ENCODE assay signal across 8 mouse cellular contexts in the genomic region with DNA sequence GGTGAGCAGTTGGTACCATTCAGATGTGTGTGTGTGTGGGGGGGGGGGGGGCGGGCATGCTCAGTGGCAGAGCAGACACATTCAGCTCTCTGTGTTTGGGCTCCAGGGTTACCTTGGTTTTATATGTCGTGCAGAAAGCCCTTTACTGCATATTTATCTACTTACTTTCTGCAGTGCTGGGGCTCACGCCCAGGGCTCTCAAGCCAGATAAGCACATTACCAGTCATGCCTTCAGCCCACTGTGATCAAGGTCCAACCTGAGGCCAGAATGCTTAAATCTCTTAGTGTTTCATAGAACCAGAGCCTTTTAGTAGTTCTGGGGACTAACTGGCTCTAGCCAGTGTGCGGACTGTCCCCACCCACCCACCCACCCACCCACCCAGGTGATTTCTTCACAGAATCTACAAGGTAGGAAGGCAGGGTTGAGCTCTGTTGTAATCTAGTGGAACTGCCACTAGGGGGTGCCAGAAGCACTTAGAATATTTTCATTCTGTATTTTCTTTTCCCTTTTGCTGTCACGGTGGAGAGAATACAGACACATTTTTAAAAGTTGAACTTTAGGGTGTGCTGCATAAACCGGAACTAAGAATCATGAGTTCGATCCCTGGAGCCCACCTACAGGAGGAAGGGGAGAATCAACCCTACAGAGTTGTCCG.
DNase-seq lines count a peak whose midpoint lies in the region; ATAC-seq and TF ChIP-seq lines count a peak whose summit lies in the region.

No protein-coding gene starts in this region.

- no peaks in the 10 kb centered on the region for H3K9me3 ChIP-seq in heart, embryonic 16.5 days (replicated peaks; ENCODE audit: control insufficient read depth, low read length)

- H3K4me2 ChIP-seq in heart, embryonic 16.5 days (ENCODE audit: low read depth, low read length), result peak overlapping the region; percentile 48

- no peak overlapping the region for H3K9ac ChIP-seq in heart, embryonic 16.5 days (ENCODE audit: low read length)

- ATAC-seq in heart, embryonic 16.5 days (replicated peaks; ENCODE audit: extremely low read depth, insufficient read depth, low FRiP score), result 0 out of 2 replicates have a peak, but pooled peaks have one; percentile 7
- peak; percentile 75 for ATAC-seq in megakaryocyte-erythroid progenitor cell, adult 5-6 weeks (replicated peaks; ENCODE audit: low FRiP score, low TSS enrichment, poor library complexity, severe bottlenecking)

- H3K27ac ChIP-seq in heart, embryonic 16.5 days (ENCODE audit: low read length), result peak overlapping the region; percentile 47
- H3K27ac ChIP-seq in thymus, adult 2 months (ENCODE audit: control insufficient read depth, insufficient read depth, low read length), result no peak overlapping the region

- 0 out of 2 replicates have a peak overlapping the region, but pooled peaks have one; percentile 5 for H3K4me3 ChIP-seq in heart, embryonic 16.5 days (ENCODE audit: low read length)
- H3K4me3 ChIP-seq in thymus, adult 2 months (ENCODE audit: control insufficient read depth, insufficient read depth, low read length), result no peak overlapping the region; the same call in 1 of the 2 replicates

- no peak for TF ChIP-seq CTCF in thymus, adult 2 months (IDR thresholded peaks at IDR 0.05; ENCODE audit: borderline replicate concordance, control insufficient read depth, extremely low read depth, insufficient read depth, low read length, poor library complexity)

- WGBS in heart, embryonic 16.5 days, result 49% methylated on average over 8 of the region's 8 CpGs
- WGBS in thymus, adult 2 months, result 50% methylated on average over 8 of the region's 8 CpGs

- peaks cover 5% of the 10 kb centered on the region; the same call in 1 of the 2 replicates for H3K4me1 ChIP-seq in heart, embryonic 16.5 days (ENCODE audit: control insufficient read depth, insufficient read depth, low read length)
- no peaks in the 10 kb centered on the region for H3K4me1 ChIP-seq in thymus, adult 2 months (replicated peaks; ENCODE audit: control insufficient read depth, insufficient read depth, low read length)

- peak; percentile 72 for DNase-seq in cerebellum, adult 9-10 months
- DNase-seq in cerebellum, adult 9-11 months, result no peak
- DNase-seq in 416B (ENCODE audit: low read depth), result peak; percentile 79
- DNase-seq in c-Kit-positive CD71-negative TER-119-negative erythroid progenitor cells, embryonic 14.5 days (ENCODE audit: low read depth), result peak; percentile 48
- peak; percentile 40 to 57 for DNase-seq in layer of hippocampus, postnatal 14 days (ENCODE audit: low spot score in 2 of 2)
- DNase-seq in thymus, adult 2 months, result peak; percentile 54

- H3K27me3 ChIP-seq in heart, embryonic 16.5 days (ENCODE audit: control insufficient read depth, insufficient read depth, low read length), result no peaks in the 10 kb centered on the region
- no peaks in the 10 kb centered on the region for H3K27me3 ChIP-seq in thymus, adult 2 months (ENCODE audit: control insufficient read depth, insufficient read depth, low read length)

- no peaks in the 10 kb centered on the region for H3K36me3 ChIP-seq in heart, embryonic 16.5 days (ENCODE audit: control insufficient read depth, insufficient read depth)
- H3K36me3 ChIP-seq in thymus, adult 2 months (ENCODE audit: control insufficient read depth, insufficient read depth, low read length), result no peaks in the 10 kb centered on the region

- no peak for TF ChIP-seq POLR2A in thymus, adult 2 months (IDR thresholded peaks at IDR 0.05; ENCODE audit: control insufficient read depth, extremely low read depth, insufficient read depth, low read length, poor library complexity)
